Mouse (Mus musculus): Measurements from ENCODE around the gene Smarca5.

GRCm38 (mm10) chr8:80752429-80752828, 13.1 kb upstream of the Smarca5 start:
- TF ChIP-seq ZMIZ1 (IDR thresholded peaks at IDR 0.05; ENCODE audit: low read depth, low read length) (no peak), CTCF (conservative IDR thresholded peaks at IDR 0.05 in 1 of 2, IDR thresholded peaks at IDR 0.05 in 1 of 2; ENCODE audit: low read depth in 2 of 2, low read length in 2 of 2) (no peak), ELF1 (IDR thresholded peaks at IDR 0.05; ENCODE audit: low read depth, low read length) (no peak), ZKSCAN1 (IDR thresholded peaks at IDR 0.05; ENCODE audit: borderline replicate concordance, low read depth, low read length) (no peak), USF2 (conservative IDR thresholded peaks at IDR 0.05; ENCODE audit: low read depth, low read length) (no peak), CHD2 (IDR thresholded peaks at IDR 0.05; ENCODE audit: low read length) (no peak), POLR2AphosphoS2 (IDR thresholded peaks at IDR 0.05; ENCODE audit: low read depth, low read length) (no peak), EP300 (IDR thresholded peaks at IDR 0.05; ENCODE audit: low read length) (no peak), MAX (IDR thresholded peaks at IDR 0.05; ENCODE audit: low read length) (no peak), POLR2A (IDR thresholded peaks at IDR 0.05; ENCODE audit: low read depth, low read length) (no peak), ETS1 (conservative IDR thresholded peaks at IDR 0.05; ENCODE audit: low read depth, low read length) (no peak), JUN (IDR thresholded peaks at IDR 0.05; ENCODE audit: insufficient read depth, low read depth, low read length) (no peak), JUND (conservative IDR thresholded peaks at IDR 0.05; ENCODE audit: low read depth, low read length) (no peak)

Data from CH12.LX (cell line).